Mouse (Mus musculus) gastrocnemius, adult 8-10 months (tissue): ENCODE measurements around the gene Mrgbp. TPM values are rescaled to one million over a fixed set of nuclear protein-coding genes. Genes with fewer than 3 reads are reported as not detected.

ENCODE experiments used
- DNase-seq, 2 experiments: peaks; one replicate each; pipeline ENCODE4 v3.0.0; 2022; ENCODE audit warnings: low spot score in 2 of 2
- total RNA-seq, 4 experiments: library from RNA; stranded (reverse); gene quantifications; 2 replicates each; pipeline ENCODE4 v1.2.4; 2022

The Mrgbp gene
- 1 to 10 TPM; 3.6 to 5.1 (median 4.7) TPM for total RNA-seq

DNA sequence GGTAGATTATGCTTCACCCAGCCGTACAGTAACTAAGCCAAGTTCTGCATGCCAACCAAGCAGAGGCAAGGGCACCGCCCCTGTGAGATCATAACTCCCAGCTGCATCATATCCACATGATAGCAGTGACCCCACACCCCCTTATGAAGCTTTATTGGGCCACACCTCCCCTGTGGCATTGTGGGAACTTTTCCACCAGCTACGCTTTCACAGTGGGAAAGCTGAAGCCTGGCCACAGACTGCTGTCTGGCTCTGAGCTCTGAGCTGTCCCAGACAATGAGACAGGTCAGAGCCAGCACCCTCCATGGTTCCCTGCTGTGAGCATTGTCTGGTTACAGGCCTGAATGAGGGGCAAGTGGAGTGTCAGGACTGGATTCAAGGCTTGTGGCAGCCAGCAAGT lies at the start of gene Mrgbp:
Mrgbp (plus strand) TSS at position 303 of the 400 bp plus-strand sequence.
- DNase-seq = no peak

DNA sequence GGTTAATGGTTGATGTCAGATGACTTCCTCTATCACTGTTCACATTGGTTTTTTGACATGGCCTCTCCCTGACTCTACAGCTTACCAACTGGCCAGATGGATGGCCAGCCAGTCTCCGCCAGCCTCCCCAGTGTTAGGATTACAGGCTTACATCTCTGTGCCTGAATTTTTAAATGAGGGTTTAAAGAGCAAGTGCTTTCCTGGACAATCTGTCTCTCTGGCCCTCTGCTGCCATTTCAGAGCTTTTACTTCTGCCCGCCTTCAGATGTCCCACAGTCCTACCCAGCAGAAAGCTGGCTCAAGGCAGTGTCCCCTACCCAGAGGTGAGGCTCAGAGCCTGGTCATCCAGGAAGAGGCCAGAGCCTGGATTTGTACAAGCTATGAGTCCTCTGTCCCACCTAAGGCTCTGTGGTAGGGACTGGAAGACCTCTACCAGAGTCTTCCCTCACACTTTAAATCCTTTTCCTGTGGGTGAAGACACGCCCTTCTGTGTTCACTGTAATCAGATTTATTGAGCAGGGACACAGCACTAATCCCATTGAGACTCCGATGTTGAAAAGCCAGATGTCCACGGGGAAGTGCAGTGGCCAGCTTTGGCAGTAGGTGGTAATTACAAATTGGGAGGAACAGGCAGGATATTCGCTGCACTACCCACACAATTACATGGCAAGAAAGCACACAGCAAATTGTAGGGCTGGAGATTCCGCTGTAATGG lies 49.3 kb upstream of the Mrgbp start:
- no peak for DNase-seq

DNA sequence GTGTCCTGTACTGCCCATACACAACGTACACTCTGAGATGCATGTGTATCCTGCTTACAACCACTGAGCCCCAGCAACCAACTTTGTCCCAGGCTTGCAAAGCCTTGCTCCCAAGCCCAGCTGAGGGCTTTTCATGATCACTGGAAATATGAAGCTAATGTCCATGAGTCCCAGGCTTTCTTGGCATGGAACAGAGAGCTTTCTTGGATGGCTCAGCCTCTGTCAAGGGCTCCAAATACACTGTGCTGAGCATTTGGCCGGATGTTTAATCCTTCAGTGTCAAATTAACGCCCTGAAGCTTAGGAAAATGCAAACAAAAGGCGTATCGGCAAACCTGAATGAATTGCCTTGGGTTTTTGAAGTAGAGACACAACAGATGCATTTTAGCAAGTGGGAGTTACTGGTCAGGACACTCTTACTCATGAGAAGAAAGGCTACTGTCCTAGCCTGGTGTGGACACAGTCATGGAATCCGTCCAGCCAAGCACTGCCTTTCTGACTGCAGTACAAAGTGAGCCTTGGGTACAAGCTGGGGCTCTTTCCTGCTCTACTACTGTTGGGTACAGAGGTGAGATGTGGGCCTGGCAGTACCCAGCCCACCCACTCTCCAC lies 48.6 kb upstream of the Mrgbp start:
- no peak for DNase-seq

DNA sequence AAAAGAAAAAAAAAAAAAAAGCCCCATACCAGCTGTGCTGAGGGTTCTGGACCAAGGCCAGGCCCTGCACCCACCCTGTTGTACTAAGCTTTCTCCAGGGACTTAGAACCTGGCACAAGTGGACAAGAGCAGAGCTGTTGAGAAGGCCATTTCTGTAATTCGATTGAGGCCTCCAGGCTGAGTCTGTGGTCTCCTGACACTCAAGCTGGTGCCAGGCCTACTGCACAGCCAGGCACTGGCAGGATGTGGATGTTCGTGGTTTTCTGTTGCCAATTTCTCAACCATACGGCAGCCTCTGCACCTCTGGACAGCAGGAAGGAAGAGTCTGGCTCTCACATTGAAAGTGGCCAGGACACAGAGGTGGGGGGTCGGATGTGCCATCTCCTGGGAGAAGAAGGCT lies 47.9 kb upstream of the Mrgbp start:
- DNase-seq = no peak

DNA sequence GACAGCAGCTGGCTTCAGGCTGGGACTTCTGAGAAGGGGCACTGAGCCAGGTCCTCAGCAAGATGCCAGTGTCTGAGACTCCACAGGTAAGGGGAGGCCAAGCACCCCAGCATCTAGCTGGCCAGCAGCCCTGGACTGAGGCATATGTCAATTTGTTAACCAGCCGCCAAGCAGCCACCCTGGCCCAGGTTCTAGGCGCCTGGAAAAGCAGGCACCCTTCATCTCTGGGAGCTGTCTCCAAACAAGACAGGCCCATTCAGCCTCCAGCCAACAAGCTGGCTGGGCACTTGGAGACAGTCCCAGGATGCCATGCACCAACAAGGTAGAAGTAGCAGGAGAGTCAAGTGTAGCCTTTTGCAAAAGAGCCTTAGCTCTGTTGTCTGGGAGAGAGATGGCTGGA lies 37.4 kb upstream of the Mrgbp start:
- DNase-seq = no peak

DNA sequence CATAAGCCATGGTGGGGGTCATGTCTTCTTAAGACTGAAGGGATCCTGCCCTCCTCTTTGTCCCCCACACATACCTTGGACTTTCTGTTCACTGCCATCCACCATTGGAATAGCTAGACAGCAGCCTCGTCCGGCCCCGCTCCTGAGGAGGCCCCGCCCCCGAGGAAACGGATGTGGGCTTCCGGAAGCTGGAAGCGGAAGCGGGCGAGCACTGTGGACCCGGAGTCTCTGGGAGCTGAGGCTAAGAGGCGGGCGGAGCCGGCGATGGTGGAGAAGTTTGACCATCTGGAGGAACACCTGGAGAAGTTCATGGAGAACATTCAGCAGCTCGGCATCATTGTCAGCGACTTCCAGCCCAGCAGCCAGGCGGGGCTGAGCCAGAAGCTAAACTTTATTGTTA lies 36.1 kb upstream of the Mrgbp start:
- DNase-seq = no peak

DNA sequence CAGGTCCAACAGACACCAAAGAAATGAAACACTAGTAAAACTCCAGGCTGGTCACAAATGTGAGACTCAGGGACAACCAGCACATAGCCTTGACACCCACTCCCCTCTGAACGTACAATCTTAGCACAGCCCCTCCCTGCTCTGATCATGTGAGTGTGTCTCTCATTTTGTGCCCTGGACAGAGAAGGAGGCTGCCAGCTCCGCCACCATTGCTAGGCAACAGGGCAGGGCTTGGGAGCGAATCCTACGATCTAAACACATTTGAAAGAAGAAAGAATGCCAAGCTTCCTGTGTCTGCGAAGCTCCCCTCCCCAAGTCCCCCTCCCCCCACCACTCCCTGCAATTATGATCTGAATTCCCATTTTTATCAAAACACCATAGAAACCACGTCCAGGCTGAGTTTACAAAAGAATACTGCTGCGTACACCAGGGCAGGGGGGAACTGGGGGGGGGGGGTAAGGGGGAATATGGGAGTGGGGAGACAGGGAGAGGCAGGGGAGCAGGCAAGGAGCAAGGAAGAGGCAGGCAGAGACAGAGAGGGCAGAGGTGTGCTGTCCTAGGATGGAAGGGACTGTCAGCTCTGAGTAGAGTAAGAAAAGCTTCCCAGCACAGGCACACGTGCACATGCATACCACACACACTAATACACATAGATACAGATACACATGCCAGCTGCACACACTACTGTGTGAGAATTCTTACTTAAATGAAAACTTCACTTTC lies 33.6 kb upstream of the Mrgbp start:
- DNase-seq = no peak

DNA sequence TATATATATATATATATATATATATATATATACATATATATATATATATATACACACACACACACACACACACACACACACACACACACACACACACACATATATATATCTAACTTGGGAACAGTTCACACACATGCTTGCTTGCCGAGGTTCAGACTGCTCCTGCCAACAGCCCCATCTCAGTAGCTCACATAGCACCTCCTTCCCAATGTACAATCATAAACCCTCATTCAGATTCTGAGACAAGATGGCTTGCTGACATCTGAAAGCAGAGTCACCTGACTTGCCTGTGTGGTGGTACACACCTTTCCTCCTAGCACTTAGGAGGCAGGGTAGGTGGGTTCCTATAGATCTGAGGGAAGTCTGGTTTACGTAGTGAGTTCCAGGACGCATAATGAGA lies 28.8 kb upstream of the Mrgbp start:
- no peak for DNase-seq

DNA sequence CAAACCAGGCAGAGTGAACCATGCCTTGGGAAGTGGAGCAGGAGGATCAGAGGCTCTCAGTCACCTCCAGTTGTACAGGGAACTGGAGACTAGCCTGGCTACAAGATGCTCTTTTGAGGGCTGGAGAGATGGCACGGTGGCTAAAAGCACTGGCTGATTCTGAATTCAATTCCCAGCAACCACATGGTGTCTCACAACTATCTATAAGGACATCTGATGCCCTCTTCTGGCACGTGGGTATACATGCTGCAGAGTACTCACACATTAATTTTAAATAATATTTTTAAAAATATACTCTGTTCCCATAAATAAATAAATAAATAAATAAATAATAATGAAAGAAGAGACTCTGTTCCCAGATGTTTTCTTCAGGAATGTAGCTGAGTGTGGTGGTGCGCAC lies 25.9 kb upstream of the Mrgbp start:
- DNase-seq = no peak

DNA sequence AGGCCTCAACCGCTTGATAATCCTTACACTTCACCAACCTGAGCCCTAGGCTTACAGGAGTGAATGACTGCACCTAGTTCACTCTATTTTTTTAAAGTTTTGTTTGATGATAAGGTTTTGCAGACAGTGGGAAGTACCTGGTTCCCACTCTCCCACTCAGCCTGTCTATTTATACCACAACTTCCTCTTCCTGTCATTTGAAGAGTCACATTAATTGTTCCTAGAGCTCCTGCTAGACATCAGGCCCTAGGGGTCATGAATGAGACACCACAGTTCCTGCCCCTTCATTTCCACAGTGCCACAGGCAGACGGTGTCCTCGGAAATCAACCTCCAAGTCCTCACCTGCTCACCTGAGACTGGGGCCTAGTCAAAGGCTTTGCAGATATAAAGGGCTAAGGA lies 24.6 kb upstream of the Mrgbp start:
- DNase-seq = no peak

DNA sequence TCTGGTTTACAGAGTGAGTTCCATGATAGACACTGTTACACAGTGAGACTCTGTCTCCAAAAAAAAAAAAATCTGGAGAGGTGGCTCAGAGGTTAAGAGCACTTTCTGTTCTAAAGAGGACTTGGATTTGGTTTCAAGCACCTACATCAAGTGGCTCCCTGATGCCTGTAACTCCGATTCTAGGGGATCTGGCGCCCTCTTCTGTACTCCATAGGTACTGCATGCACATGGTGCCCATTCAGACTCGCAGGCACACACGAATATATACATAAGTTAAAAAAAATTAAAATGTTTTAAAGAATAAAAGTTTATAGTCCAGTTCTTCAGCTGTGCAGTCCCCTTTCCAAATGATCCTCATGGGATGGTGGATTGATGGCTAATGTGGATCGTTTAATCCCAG lies 20.9 kb upstream of the Mrgbp start:
- no peak for DNase-seq

DNA sequence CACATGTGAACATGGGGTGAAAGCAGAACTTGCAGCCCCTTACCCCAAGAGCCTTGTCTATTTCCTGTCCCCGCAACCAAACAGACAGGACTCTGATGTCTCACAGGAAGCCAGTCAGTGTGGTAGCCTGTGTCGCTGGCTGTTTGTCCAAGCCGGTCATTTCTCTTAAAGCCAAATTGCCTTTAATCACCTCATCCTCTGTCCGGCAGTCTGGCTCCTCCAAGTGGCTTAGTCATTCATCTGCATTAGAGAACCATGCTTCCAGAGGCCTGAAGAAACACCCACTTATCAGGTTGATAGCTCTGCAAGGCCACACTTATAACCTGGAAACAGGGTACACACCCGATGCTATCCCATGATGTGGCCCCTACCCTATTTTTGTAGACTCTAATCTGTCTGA lies 19.0 kb upstream of the Mrgbp start:
- no peak for DNase-seq

DNA sequence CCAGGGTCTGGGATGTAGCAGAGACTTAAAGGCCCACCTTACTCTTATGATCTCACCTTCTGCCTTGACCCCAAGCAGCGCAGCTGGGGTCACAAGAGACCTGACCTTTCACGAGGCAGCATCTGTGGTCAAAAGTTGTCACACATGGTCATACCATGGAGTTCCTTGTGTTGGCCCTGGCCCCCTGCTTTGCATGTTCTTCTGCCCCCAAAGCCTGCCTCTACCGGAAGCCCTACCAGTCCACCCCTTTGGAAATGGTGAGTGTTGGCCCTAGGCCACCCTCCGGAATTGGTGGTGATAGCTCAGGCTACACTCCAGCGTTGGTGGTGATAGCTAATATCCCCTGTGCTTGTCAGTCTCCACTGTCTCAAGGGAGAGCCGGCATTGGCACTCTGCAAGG lies 17.8 kb upstream of the Mrgbp start:
- no peak for DNase-seq

DNA sequence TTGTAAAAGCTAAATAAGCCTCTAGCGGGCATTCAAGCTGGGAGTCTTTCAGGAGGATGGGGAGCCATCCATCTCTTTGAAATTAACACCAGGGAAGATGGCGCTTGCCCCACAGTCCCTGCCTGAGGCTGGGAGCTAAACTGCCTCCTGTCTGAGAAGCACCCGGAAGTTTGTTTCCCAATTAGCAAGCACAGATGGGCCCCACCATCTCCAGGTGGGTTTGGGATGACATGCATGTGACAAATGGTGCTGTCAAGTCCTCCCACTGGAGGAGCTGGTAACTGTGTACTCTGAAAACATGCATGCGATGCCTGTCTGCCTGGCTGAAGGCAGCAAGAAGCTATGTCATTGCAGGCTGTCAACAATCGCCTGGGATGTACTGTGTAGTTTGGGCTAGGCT lies 17.3 kb upstream of the Mrgbp start:
- DNase-seq = no peak

DNA sequence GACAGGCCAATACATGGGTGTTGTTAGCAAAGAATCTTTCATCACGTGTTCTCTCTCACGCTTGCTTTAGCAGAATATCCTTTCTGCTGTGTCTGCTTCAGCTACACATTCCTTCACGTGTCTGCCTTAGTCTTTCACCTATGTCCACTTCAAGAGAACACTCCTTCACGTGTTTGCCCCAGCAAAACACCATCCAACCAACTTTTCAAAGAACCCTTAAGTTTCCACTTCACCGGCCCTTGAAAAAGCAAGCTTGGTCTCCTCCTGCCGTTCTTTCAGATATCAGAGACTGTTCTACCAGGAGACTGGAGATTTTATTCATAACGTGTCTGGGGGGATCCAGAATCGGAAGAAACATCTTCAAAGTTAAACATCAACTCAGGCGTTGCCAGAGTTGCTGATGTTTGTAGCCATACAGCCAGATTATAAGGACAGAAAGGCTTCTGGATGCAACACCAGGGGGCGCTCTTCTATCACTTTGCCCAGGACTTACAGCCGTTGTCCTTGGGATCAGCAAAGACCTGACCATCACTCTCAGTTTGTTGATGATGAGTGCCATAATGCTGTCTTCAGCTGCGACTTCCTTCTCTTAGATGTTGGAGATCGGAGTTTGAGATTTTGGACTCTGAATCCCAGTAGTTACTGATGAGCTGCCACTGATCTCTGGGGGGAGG lies 14.7 kb upstream of the Mrgbp start:
- no peak for DNase-seq

DNA sequence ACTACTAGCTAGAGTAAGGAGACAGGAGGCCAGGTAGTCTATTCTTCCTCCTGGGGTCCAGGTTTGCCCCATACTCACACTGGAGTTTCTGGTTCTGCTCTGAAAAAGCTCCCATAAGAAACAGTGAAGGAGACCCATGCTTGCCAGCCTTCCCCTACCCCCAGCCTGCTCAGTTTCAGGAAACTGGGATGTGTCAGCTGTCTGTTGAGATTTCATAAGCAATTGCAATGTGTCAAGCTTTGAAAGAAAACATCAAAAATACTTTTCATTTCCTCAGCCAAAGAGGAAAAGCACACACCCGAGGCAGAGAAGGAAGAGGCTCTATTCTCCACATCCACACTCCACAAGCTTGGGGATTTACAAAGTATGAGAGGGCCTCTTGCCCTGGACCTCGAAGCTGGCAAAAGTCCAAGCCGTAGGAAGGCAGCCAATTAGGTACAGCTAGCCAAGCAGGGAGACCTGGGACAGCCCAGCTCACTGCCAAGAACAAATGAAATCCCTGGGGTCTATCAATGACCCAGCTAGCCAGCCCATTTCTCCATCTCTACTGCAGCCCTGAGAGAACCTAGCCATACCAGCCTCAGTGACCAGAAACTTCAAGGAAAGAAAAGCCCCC lies 12.0 kb upstream of the Mrgbp start:
- peak; percentile 49 to 55 for DNase-seq

DNA sequence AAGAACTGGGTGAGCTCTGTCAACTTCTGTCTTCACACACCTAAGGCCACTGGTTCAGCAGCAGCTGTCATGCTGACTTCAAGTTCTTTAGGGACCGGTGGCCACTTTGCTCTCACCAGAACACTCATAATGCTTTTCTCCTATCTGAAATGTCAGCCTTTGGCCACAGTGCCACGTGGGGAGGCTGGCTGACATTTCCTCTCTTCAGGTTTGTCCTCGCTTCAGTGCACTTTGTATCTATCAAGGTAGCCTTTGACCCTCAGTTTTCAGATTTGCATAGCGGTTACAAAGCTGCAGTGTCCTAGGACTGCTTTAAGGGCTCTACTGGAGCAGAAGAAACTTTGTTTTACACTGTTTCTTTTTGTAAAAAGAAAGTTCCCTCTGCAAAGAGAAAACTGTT lies 4.6 kb upstream of the Mrgbp start:
- DNase-seq = no peak

DNA sequence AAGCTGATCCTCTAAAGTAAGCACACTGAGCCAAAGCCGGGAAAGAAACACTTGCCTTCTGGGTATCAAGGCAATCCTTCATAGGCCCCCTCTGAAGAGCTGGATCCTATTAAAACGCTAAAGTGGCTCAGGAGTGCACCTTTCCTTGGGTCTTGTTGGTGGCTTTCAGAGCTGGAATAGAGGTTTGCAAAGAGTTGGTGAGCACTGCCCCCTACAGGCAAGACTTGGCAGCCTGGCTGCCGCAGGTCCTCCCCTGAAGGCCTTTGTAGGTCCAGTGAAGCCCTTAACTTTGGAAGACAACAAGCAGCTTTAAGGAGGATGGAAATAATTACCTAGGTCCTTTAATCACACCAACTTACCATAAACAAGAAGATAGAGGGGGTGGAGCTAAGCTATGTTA lies 2.4 kb upstream of the Mrgbp start:
- peak; percentile 39 to 43 for DNase-seq

DNA sequence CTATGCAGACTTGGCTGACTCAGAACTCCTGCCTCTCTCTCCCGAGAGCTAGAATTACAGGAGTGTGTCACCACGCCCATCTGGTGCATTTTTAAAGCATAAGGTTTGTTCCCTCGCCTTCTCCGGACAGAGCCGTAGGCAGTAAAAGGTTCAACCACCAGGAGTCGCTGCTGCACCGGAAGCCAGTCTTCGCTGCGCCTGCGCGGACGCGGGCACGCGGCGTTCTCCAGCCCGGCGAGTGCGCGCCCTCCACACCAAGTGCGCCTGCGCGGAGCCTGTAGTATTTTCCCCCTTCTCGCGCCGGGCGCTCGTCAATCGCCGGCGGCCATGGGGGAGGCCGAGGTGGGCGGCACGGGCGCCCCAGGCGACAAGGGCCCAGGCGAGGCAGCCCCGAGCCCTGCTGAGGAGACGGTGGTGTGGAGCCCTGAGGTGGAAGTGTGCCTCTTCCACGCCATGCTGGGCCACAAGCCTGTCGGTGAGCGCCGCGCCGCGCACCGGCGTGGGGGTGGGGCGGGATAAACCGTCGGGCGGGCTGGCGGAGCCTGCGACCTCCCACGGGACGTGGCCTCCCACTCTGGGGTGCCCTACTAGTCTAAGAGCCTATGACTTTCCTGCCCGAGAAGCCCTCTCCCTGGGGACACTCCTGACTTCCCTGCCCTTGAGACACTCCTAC lies 1.5 kb downstream of the Mrgbp start:
- peak; percentile 90 to 94 for DNase-seq

DNA sequence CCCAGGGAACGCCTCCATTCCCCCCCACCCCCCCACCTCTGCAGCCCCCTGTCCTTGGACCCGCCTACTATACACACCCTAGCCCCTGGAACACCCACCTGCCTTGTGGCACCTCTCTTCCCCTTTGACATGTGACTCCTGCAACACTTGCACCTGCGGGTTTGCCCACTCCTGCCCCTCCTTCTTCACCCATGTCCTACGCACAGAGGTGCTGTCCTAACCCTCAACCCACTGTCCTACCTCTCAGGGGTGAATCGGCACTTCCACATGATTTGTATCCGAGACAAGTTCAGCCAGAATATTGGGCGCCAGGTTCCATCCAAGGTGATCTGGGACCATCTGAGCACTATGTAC lies 2.0 kb downstream of the Mrgbp start:
- DNase-seq = no peak

DNA sequence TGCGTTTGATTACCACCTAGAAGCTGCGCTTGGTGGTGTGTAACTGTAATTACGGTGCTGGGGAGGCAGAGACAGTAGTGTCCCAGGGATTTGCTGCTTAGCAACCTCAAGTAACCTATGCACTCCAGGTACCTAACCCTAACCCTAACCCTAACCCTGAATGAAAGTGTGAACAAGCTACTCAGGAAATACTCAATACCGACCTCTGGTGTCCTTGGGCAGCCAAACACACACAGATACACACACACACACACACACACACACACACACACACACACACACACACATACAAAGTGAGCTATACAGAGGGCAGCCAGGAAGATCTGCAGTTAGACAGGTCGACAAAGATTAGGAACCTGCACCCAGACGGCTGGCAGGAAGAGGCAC lies 7.6 kb downstream of the Mrgbp start:
- DNase-seq = no peak
